Mouse (Mus musculus): Measurements from ENCODE around the gene Fsd1. TPM values are rescaled to one million over a fixed set of nuclear protein-coding genes. Genes with fewer than 3 reads are reported as not detected.
A peak's percentile ranks its signal among the peaks of the same experiment; 100 is the strongest.

The Fsd1 gene
- total and polyA plus RNA-seq, 3 experiments, result not detected

GRCm38 (mm10) chr17:55959946-55960740 lies 26.2 kb upstream of the Fsd1 start:
- peak overlapping the region; percentile 62 for H3K9ac ChIP-seq (ENCODE audit: control insufficient read depth, low read depth, low read length, poor library complexity, severe bottlenecking)
- peaks cover 0 to 5% of the 10 kb centered on the region in 2 experiments; a peak in 1 of 4 replicates for H3K36me3 ChIP-seq (ENCODE audit: control insufficient read depth in 1 of 2, insufficient read depth in 2 of 2, low read length in 2 of 2)
- peaks cover 10% of the 10 kb centered on the region for H3K79me2 ChIP-seq (ENCODE audit: control insufficient read depth, insufficient read depth, low read length, poor library complexity)
- no peak overlapping the region for H3K27ac ChIP-seq (ENCODE audit: control insufficient read depth, low read depth, low read length)
- H3K4me3 ChIP-seq (ENCODE audit: control insufficient read depth in 1 of 2, insufficient read depth in 1 of 2, low read depth in 2 of 2, low read length in 2 of 2), result peak overlapping the region; percentile 61 to 67
- H3K27me3 ChIP-seq (ENCODE audit: control insufficient read depth in 1 of 2, insufficient read depth in 2 of 2, low read length in 2 of 2), result no peaks in the 10 kb centered on the region
- DNase-seq (ENCODE audit: low read depth, low spot score), result no peak
- H3K9me3 ChIP-seq (replicated peaks; ENCODE audit: insufficient read depth, low read length), result no peaks in the 10 kb centered on the region
- peaks cover 6 to 15% of the 10 kb centered on the region in 2 experiments; a peak in 3 of 4 replicates for H3K4me1 ChIP-seq (ENCODE audit: control insufficient read depth in 1 of 2, insufficient read depth in 2 of 2, low read length in 2 of 2)
- TF ChIP-seq RAD21 (IDR thresholded peaks at IDR 0.05; ENCODE audit: low read depth, low read length), result no peak
- no peak for TF ChIP-seq TCF12 (IDR thresholded peaks at IDR 0.05; ENCODE audit: low read depth, low read length)
- TF ChIP-seq MXI1 (IDR thresholded peaks at IDR 0.05; ENCODE audit: low read depth, low read length), result no peak
- no peak for TF ChIP-seq SIN3A (IDR thresholded peaks at IDR 0.05; ENCODE audit: low read length)
- TF ChIP-seq MAX (IDR thresholded peaks at IDR 0.05; ENCODE audit: low read length), result no peak
- TF ChIP-seq E2F4 (IDR thresholded peaks at IDR 0.05; ENCODE audit: borderline replicate concordance, low read depth, low read length), result no peak
- TF ChIP-seq ZKSCAN1 (IDR thresholded peaks at IDR 0.05; ENCODE audit: low read depth, low read length), result no peak
- no peak for TF ChIP-seq POLR2AphosphoS5 (IDR thresholded peaks at IDR 0.05; ENCODE audit: borderline replicate concordance, low read depth, low read length)

- no peaks in the 10 kb centered on the region for H3K27me3 ChIP-seq (ENCODE audit: control insufficient read depth in 1 of 2, insufficient read depth in 2 of 2, low read length in 2 of 2)
- peaks cover 6 to 15% of the 10 kb centered on the region in 2 experiments; a peak in 3 of 4 replicates for H3K4me1 ChIP-seq (ENCODE audit: control insufficient read depth in 1 of 2, insufficient read depth in 2 of 2, low read length in 2 of 2)
- H3K27ac ChIP-seq (ENCODE audit: control insufficient read depth, low read depth, low read length), result no peak overlapping the region
- H3K9me3 ChIP-seq (replicated peaks; ENCODE audit: insufficient read depth, low read length), result no peaks in the 10 kb centered on the region
- no peak overlapping the region for H3K4me3 ChIP-seq (ENCODE audit: control insufficient read depth in 1 of 2, insufficient read depth in 1 of 2, low read depth in 2 of 2, low read length in 2 of 2)
- H3K36me3 ChIP-seq (ENCODE audit: control insufficient read depth in 1 of 2, insufficient read depth in 2 of 2, low read length in 2 of 2), result peaks cover 0 to 5% of the 10 kb centered on the region in 2 experiments; a peak in 1 of 4 replicates
- peaks cover 10% of the 10 kb centered on the region for H3K79me2 ChIP-seq (ENCODE audit: control insufficient read depth, insufficient read depth, low read length, poor library complexity)
- no peak for DNase-seq (ENCODE audit: low read depth, low spot score)
- TF ChIP-seq KAT2A (conservative IDR thresholded peaks at IDR 0.05; ENCODE audit: low read depth, low read length) (no peak), POLR2A (IDR thresholded peaks at IDR 0.05; ENCODE audit: control insufficient read depth in 1 of 2, insufficient read depth in 1 of 2, low read depth in 1 of 2, low read length in 2 of 2, poor library complexity in 1 of 2) (no peak), JUND (IDR thresholded peaks at IDR 0.05; ENCODE audit: low read depth, low read length) (no peak), MYB (IDR thresholded peaks at IDR 0.05; ENCODE audit: low read depth, low read length) (no peak), ELF1 (IDR thresholded peaks at IDR 0.05; ENCODE audit: low read depth, low read length) (no peak), MAZ (IDR thresholded peaks at IDR 0.05; ENCODE audit: low read depth, low read length) (no peak), UBTF (IDR thresholded peaks at IDR 0.05; ENCODE audit: borderline replicate concordance, insufficient read depth, low read depth, low read length) (no peak), USF2 (IDR thresholded peaks at IDR 0.05; ENCODE audit: borderline replicate concordance in 1 of 2, insufficient read depth in 1 of 2, low read depth in 1 of 2, low read length in 2 of 2) (no peak), TAL1 (IDR thresholded peaks at IDR 0.05; ENCODE audit: low read length) (no peak), CTCF (IDR thresholded peaks at IDR 0.05 in 2 of 3, conservative IDR thresholded peaks at IDR 0.05 in 1 of 3; ENCODE audit: control insufficient read depth in 1 of 3, insufficient read depth in 1 of 3, low read depth in 2 of 3, low read length in 3 of 3, poor library complexity in 1 of 3, severe bottlenecking in 1 of 3) (no peak), ZC3H11A (IDR thresholded peaks at IDR 0.05; ENCODE audit: low read depth, low read length) (no peak), NRF1 (IDR thresholded peaks at IDR 0.05; ENCODE audit: insufficient read depth, low read depth, low read length, poor library complexity, severe bottlenecking) (no peak), RCOR1 (IDR thresholded peaks at IDR 0.05; ENCODE audit: low read depth, low read length) (no peak), CHD1 (IDR thresholded peaks at IDR 0.05; ENCODE audit: low read depth, low read length) (no peak), MEF2A (IDR thresholded peaks at IDR 0.05; ENCODE audit: extremely low read depth, insufficient replicate concordance, low read depth, low read length, poor library complexity, severe bottlenecking) (no peak), TBP (IDR thresholded peaks at IDR 0.05; ENCODE audit: low read depth, low read length) (no peak), GABPA (IDR thresholded peaks at IDR 0.05; ENCODE audit: low read depth, low read length) (no peak), NELFE (IDR thresholded peaks at IDR 0.05; ENCODE audit: low read depth, low read length) (no peak), CHD2 (IDR thresholded peaks at IDR 0.05; ENCODE audit: low read length) (no peak), MXI1 (IDR thresholded peaks at IDR 0.05; ENCODE audit: low read depth, low read length) (no peak)
- H3K9ac ChIP-seq (ENCODE audit: control insufficient read depth, low read depth, low read length, poor library complexity, severe bottlenecking), result no peak overlapping the region
These were observed 25.5 kb upstream of the Fsd1 start for GRCm38 (mm10) chr17:55960791-55961190.
